Mouse (Mus musculus) neutrophil, adult 5-6 weeks (primary cell): ENCODE data around the gene Cpxm2. TPM values are rescaled to one million over a fixed set of nuclear protein-coding genes. Genes with fewer than 3 reads are reported as not detected.

Experiments used
- ATAC-seq: fragments of 151-379, 151-347 bp; 2 replicates; pipeline ENCODE4 v1.8.0; 2017; ENCODE audit warnings: mild to moderate bottlenecking, moderate TSS enrichment; ENCODE audit not compliant: insufficient number of reproducible peaks, poor library complexity, low FRiP score, severe bottlenecking; ENCODE audit errors: extremely low read depth
- total RNA-seq: library from RNA; stranded (forward); fragments of 200-1000 nt; gene quantifications from 2 replicates; pipeline ENCODE4 v1.2.3, GENCODE M21; 2017

The Cpxm2 gene
- total RNA-seq, 1 experiment from 2014 or later = not detected

DNA sequence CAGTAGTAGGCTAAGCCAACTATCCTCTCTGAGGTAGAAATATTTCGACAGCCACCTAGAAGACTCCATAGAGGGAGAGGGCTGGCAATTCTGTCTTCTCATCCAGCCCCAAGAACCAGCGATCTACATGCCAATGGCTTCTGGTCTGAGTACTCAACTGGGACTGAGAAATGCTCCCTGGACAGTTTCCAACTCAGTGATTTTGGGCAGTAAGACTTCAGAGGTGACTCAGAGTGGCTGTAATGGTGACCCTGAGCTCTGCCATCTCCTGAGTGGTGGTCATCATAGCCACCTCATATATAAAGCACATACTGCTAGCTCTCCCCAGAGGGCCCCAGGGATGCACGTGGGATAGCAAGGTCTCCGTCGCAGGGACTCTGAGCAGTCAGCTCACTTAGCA, 87.0 kb downstream of the Cpxm2 start:
- no peak for ATAC-seq

GRCm38 (mm10) chr7:132060116-132060515, 94.4 kb downstream of the Cpxm2 start:
- no peak for ATAC-seq

DNA sequence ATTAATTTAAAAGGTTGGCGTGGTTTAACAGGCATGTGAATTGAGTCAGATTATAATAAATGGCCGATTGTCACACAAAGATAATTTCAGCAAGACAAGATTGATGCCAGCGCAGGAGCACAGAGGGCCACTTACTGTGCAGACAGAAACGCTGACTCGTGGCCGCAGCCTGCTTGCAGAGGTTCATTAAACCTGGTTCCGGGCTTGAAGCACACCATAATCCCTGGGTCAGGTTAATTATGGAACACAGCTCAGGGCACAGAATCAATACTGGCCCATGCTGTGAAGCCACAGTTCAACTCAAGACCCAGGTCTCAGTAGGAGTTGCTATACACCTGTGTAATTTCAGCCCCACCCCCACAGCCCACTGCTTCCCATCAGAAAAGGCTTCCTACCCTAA, 98.0 kb downstream of the Cpxm2 start:
- ATAC-seq = no peak

GRCm38 (mm10) chr7:132046662-132047061, 107.9 kb downstream of the Cpxm2 start:
- ATAC-seq = no peak

DNA sequence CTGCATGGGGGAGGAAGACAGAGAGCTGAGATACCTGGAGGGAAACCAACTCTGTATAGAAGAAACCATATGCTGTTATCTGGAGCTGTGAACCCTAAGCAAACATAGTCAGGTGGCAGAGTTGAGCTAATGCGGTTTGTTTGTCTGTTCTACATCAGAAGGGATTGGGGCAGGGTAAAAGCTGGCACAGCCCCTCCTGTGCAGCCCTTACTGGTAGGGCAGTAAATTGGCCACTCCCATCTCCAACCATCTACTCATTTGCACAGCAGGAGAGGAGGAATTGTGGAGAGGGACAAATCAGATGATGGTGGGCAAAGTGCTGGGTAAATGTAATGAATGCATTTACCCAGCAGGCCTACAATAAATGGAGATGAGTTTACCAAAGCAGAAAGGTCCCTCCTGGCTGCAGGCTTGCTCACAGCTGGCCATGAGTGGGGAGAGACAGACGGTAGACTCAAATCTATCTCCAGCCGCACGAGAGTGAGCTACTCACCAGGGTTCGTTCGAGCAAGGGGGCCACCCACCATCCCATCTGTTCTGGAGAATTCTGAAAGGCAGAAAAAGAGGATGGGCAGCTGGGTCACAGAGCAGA, 122.5 kb downstream of the Cpxm2 start:
- ATAC-seq = no peak

DNA sequence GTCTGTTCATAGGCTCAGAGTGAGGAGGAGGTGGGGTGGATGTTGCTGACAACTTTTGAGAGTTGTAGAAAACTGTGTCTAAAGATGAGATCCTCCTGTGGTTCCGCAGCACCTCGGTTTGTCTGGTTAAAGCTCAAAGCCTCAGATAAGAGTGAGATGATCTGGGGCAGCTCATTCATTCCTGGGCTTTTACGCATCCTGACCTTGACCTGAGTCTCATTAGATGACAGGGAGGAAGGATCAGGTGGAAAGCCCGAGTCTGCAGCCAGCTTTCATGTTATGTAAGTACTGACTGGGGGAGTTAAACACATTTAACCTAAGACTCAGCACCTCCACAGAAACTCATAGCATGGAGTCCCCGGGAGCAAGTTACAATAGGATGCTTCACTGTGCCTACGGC, 127.9 kb downstream of the Cpxm2 start:
- no peak for ATAC-seq

DNA sequence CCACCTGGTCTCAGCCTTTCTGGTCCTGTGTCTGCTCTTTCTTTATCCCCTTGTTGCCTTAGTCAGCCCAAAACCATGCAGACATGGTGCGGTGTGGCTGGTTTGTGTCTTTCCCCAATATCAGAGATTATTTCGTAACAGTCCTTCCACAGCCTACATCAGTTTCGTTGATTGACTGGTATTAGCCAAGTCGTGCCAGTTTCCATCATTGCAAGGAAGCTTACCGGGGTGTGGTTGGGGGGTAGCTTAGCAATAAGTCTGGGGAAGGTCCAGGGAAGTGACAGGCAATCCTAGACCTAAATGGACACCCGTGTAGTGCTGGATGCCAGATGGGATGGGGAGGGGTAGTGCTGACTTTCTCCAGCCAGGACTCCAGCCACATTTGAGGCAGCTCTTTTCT, 128.9 kb downstream of the Cpxm2 start:
- ATAC-seq = no peak

- no peak for ATAC-seq
Observed at GRCm38 (mm10) chr7:132015933-132016332, 138.6 kb downstream of the Cpxm2 start.

DNA sequence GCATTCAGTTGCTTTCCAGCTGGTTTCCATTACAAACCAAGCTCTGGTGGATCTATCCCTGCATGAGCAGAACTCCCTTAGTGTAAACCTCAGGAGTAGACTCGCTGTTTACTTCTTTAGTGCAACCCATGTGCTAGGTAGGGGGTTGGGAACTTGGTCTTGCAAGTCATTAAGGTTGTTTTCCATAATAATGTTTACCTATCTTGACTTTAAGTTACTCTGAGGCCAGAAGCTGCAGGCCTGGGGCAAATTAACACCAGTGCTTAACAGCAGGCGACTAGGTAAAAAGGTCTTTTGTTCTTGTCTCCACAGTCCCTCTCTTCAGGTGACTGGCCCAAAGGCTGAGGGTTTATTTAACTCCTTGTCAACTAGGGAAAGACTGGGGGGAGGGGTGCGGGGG, 139.3 kb downstream of the Cpxm2 start:
- ATAC-seq = no peak

- ATAC-seq = no peak
Observed at GRCm38 (mm10) chr7:132013970-132014369, 140.6 kb downstream of the Cpxm2 start.

DNA sequence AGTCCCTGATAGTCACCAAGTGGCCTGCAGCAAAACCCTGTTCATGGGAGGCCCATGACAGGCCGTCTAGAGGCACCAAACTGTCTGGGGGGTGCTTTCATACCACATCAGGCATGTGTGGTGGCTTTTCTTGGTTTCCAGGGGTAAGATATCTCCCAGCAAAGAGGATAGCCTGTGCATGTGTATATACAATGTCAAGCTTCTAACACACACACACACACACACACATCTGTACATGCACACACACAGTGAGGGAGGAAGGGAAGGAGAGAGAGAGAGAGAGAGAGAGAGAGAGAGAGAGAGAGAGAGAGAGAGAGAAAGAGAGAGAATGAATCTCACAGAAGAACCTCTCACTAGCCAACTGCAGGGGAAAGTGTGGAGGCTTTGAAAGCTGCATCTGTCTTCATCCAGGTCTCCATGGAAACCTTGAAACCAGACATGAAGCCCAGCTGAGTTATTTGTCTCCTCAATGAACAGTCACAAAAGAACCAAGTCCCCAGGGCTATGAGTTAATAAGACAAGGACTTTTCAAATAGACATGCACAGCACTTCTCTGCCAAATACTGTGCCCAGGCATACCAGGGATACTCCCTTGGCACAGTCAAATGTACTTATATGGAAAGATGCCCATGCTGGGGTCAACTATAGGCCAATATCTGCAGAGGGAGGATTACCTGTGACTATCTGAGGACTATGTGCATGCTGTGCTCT, 141.4 kb downstream of the Cpxm2 start:
- no peak for ATAC-seq

DNA sequence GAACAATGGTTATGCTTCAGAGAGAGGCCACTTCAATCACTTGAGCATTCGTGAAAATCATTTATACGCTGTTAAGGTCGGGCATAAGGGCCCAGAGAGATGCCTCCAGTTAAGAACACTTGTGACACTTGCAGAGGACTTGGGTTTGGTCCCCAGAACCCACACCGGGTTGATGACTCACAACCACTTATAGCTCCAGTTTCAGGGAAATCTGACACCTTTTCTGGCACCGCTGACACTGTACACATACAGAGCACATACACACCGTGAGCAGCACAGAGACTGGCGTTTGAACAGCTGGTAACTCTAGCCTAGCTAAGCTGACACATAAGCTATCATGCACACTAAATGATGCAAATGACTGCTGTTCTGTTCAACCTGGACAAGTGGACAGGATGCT, 145.5 kb downstream of the Cpxm2 start:
- ATAC-seq = no peak

DNA sequence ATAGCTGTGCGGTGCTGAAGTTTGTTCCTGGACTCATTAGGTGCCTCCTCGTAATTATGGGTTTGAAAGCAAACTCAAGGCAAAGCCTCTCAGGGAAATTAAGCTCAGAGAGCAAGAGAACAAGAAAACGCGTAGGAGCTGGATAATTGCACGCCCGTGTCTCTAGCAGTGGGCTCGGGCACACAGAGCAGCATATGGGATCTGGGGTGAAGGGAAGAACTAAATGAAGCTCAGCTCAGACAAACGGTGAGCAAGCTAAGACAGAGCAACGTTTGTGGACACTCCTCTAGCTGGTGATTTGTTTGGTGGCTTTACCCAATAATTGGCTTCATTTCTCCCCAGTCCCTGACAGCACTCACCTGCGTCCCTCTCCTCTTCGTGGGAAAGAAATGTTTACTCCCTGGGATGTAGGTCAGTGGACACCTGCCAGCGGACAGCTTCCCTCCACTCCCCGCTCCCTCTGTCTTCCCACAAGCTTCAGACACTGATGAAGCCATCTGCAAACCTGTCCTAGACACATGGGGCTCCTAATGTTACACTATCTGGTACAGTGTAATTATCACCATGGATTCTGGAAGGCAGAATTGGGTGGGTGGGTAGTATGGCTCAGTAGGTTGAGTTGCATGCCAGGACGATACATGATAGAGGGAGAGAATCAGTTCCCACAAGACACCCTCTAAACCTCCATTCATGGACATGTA, 148.4 kb downstream of the Cpxm2 start:
- ATAC-seq = no peak

GRCm38 (mm10) chr7:131992873-131993272, 161.7 kb downstream of the Cpxm2 start:
- ATAC-seq = no peak

DNA sequence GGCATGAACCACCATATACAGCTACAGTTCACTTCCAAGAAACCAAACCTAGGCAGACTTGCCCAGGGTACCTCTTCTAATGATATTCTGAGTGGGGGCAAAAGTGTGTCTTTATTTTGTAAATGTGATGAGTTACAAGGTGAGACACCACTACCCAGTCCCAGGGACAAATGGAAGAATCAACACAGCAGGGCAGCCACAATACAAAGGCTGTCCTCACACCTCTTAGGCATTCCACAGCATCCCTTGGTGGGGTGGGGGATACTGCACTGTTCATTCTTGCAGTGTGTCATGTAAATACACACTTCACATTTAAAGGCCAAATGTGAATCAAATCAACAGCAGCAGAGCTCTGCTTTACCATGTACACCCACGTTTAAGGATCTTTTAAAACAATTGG, 162.3 kb downstream of the Cpxm2 start:
- no peak for ATAC-seq

DNA sequence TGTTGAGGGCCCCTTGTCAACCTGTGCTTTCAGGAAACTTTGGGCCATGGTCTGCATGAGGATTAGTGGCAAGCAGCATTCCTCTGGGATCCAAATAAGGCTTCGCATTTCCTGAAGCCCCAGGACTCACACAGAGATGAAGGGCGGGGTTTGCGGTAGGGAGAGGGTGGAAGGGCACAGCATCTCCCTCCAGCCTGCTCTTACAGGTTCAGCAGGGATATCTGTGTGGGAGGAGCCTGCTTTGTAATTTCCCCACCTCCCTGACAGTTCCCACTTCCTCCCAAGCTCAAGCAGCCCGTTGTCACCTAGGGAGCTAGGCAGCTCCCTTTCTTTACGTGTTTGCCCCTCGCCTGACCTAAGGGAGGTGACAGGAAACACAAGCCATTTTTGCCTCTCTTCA, 165.5 kb downstream of the Cpxm2 start:
- no peak for ATAC-seq

Other genes starting within 250 kb of the Cpxm2 start
- gene Gpr26, start 188.3 kb downstream of the Cpxm2 start, total RNA-seq = under 0.01 TPM in 1 of 2 replicates, not detected in the other
- gene Chst15, start 162.5 kb upstream of the Cpxm2 start, total RNA-seq = 81.4 and 83.2 TPM in 2 replicates